In genomic region chr9:54163117-54163516, GRCm38 (mm10) we compare ENCODE assay signal across 9 mouse cellular contexts.
DNase-seq lines count a peak whose midpoint lies in the region; ATAC-seq and TF ChIP-seq lines count a peak whose summit lies in the region.
"Had no signal": no experiment of that assay in that cellular context is flagged by ENCODE, and none has a peak within 500 bp of the region (broad histone marks: within the 10 kb centered on the region; RNA-seq: fewer than 3 reads in every experiment).

No protein-coding gene starts in this region.

- H3K27me3 ChIP-seq in kidney, embryonic 15.5 days, result no peaks in the 10 kb centered on the region
- no peaks in the 10 kb centered on the region for H3K27me3 ChIP-seq in CH12.LX (replicated peaks)
- H3K27me3 ChIP-seq: embryonic facial prominence, embryonic 13.5 days; liver, embryonic 13.5 days had no signal

- WGBS in kidney, embryonic 15.5 days, result 81% methylated on average over 5 of the region's 5 CpGs

- TF ChIP-seq EP300 in CH12.LX (IDR thresholded peaks at IDR 0.05; ENCODE audit: low read length), result no peak

- TF ChIP-seq RAD21 in CH12.LX (IDR thresholded peaks at IDR 0.05; ENCODE audit: low read depth, low read length), result peak; percentile 44

- H3K4me1 ChIP-seq in kidney, embryonic 15.5 days, result no peaks in the 10 kb centered on the region
- peaks cover 0 to under 1% of the 10 kb centered on the region in 2 experiments; a peak in 1 of 4 replicates for H3K4me1 ChIP-seq in CH12.LX (ENCODE audit: control insufficient read depth in 1 of 2, insufficient read depth in 2 of 2)
- H3K4me1 ChIP-seq: embryonic facial prominence, embryonic 13.5 days; liver, embryonic 13.5 days had no signal

- H3K79me2 ChIP-seq in CH12.LX (replicated peaks; ENCODE audit: control insufficient read depth, extremely low read depth, insufficient read depth, poor library complexity, severe bottlenecking), result no peaks in the 10 kb centered on the region

- no peak overlapping the region for H3K4me3 ChIP-seq in kidney, embryonic 15.5 days (replicated peaks)
- no peak overlapping the region for H3K4me3 ChIP-seq in CH12.LX (replicated peaks in 1 of 3; ENCODE audit: low read depth in 2 of 3, low read length in 2 of 3, poor library complexity in 1 of 3)
- H3K4me3 ChIP-seq: embryonic facial prominence, embryonic 13.5 days; liver, embryonic 13.5 days had no signal

- no peak overlapping the region for H3K9ac ChIP-seq in kidney, embryonic 15.5 days
- H3K9ac ChIP-seq in CH12.LX (ENCODE audit: insufficient read depth, low read depth), result no peak overlapping the region
- H3K9ac ChIP-seq: embryonic facial prominence, embryonic 13.5 days; liver, embryonic 13.5 days had no signal

- no peak overlapping the region for H3K27ac ChIP-seq in kidney, embryonic 15.5 days
- H3K27ac ChIP-seq in CH12.LX (ENCODE audit: insufficient read depth, low read depth), result no peak overlapping the region
- H3K27ac ChIP-seq: embryonic facial prominence, embryonic 13.5 days; liver, embryonic 13.5 days had no signal

- dilution Hi-C loops in CH12.LX (cut with MboI; ENCODE audit: extremely low pct_ligation_motif_present, extremely low pct_unique_long_range_greater_than_20kb, low sequenced_read_pairs), result no loop called here

- H3K36me3 ChIP-seq in kidney, embryonic 15.5 days, result no peaks in the 10 kb centered on the region
- no peaks in the 10 kb centered on the region for H3K36me3 ChIP-seq in CH12.LX (replicated peaks in 1 of 2; ENCODE audit: control insufficient read depth in 1 of 2, insufficient read depth in 1 of 2, low read length in 1 of 2)
- H3K36me3 ChIP-seq: embryonic facial prominence, embryonic 13.5 days; liver, embryonic 13.5 days had no signal

- peak in 1 of 2 experiments; percentile 72; a peak in 3 of 4 replicates for TF ChIP-seq CTCF in CH12.LX (conservative IDR thresholded peaks at IDR 0.05 in 1 of 2, IDR thresholded peaks at IDR 0.05 in 1 of 2; ENCODE audit: low read depth in 2 of 2, low read length in 2 of 2)

- H3K4me2 ChIP-seq in kidney, embryonic 15.5 days, result no peak overlapping the region
- no peak overlapping the region for H3K4me2 ChIP-seq in CH12.LX (ENCODE audit: insufficient read depth, low read depth, poor library complexity, severe bottlenecking)
- H3K4me2 ChIP-seq: embryonic facial prominence, embryonic 13.5 days; liver, embryonic 13.5 days had no signal

- TF ChIP-seq POLR2A in CH12.LX (IDR thresholded peaks at IDR 0.05; ENCODE audit: low read depth, low read length), result no peak

- DNase-seq in kidney, adult 11 months, result peak; percentile 11
- peak; percentile 21 for DNase-seq in CH12.LX (ENCODE audit: extremely low read depth)
- DNase-seq in ES-CJ7 (ENCODE audit: low read depth, low spot score), result peak; percentile 83
- DNase-seq in kidney, adult 8-10 months, result peak; percentile 11 to 73
- DNase-seq in heart, adult 11 months, result no peak
- DNase-seq in urinary bladder, postnatal 14 days (ENCODE audit: low spot score), result no peak
- DNase-seq: liver, embryonic 13.5 days had no signal

- ATAC-seq in kidney, embryonic 15.5 days (replicated peaks; ENCODE audit: low FRiP score), result no peak

- in situ Hi-C loops in CH12.LX (cut with MboI; ENCODE audit: low pct_ligation_motif_present, low pct_unique_long_range_greater_than_20kb, low sequenced_read_pairs), result no loop called here

- H3K9me3 ChIP-seq in kidney, embryonic 15.5 days (replicated peaks), result peaks cover 2% of the 10 kb centered on the region; the same call in 1 of the 2 replicates
- peaks cover 2% of the 10 kb centered on the region for H3K9me3 ChIP-seq in CH12.LX (replicated peaks; ENCODE audit: low read length)
- H3K9me3 ChIP-seq: liver, embryonic 13.5 days had no signal

TF ChIP-seq in CH12.LX, 34 proteins besides CTCF, POLR2A, EP300 and RAD21:
- TF ChIP-seq BHLHE40 (IDR thresholded peaks at IDR 0.05; ENCODE audit: low read depth, low read length) (no peak), SMC3 (IDR thresholded peaks at IDR 0.05; ENCODE audit: low read depth, low read length) (peak; percentile 35)
TF ChIP-seq in CH12.LX: peak in this region for 1.

Comparison
In these comparisons a context has a peak if more than half of its experiments do, and no peak if none do; other contexts are left out.
1. DNase-seq: peak in kidney, adult 11 months (single experiment), CH12.LX (single experiment), ES-CJ7 (single experiment) and kidney, adult 8-10 months (2 of 2); none in heart, adult 11 months (single experiment) and urinary bladder, postnatal 14 days (single experiment).